Mouse (Mus musculus): ENCODE results near the gene Slpi.

DNA sequence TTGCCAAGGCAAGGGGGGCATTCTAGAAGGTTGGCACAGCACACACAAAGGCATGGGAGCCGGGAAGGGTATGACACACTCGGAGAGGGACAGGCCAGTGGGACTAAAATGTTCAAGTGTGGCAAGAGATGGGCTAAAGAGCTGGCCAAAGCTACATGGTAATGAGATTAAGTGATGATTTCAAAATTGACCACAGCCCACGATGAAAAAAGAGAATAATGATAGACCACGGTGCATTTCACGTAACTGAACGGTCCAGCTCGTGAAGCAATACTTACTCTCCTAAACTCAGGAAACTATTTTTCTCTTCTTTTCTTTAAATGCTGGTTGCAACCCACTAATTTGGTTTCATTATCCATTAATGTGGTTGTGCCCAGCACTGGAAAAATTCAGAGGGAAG, 7.2 kb upstream of the Slpi start:
- TF ChIP-seq POLR2A (IDR thresholded peaks at IDR 0.05; ENCODE audit: extremely low read depth, insufficient read depth, low read length) (no peak), CTCF (IDR thresholded peaks at IDR 0.05; ENCODE audit: low read depth, low read length) (no peak)

Data from liver, adult 2 months (tissue).